Mouse (Mus musculus) retina, postnatal 7 days (tissue): ENCODE measurements around the gene P3h2.

Experiments used
- DNase-seq: peaks from one replicate; pipeline ENCODE4 v3.0.0-alpha.2; 2012; ENCODE audit warnings: low read depth, low spot score

Gene P3h2

GRCm38 (mm10) chr16:25983635-25984034 is 121.9 kb downstream of the P3h2 start:
- DNase-seq, result no peak

DNA sequence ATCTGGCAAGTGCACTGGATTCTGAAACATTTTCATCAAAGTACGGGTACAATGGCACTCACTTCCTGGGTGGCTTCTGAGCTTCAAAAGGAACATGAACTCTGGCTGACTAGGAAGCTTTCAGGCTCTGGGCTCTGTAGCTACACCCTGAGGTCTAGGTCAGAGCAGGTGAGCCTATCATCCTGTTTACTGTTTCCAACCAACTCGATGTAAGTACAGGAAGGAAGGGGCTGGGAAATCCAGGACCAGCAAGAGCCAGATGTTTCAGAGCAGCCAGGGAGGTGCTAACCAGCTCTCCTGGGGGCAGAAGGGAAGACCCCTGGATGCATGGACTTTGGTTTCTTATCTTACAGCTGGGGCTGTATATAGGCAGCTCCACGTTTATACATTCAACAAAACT is 126.5 kb downstream of the P3h2 start:
- DNase-seq, result no peak

- DNase-seq, result no peak
These were observed 128.4 kb downstream of the P3h2 start for GRCm38 (mm10) chr16:25977210-25977609.

GRCm38 (mm10) chr16:25971285-25971684 is 134.3 kb downstream of the P3h2 start:
- no peak for DNase-seq

DNA sequence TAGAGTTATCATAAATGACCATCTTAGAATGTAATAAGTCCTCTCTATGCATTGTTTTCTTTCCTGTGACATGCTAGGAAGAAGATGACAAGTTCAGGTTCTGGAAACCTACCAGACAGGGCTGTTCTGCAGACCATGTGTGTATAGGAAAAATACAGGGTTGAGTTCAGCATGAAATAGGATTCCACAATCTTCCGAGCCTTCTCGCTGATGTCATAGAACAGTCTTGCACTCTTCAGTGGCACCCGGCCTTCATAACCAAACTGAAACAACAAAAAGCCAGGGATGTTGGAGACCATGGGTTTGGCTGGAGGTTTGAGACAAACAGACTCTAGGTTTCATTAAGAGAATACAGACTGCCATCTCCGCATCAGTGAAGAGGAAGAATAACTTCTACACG is 134.9 kb downstream of the P3h2 start:
- DNase-seq, result no peak

GRCm38 (mm10) chr16:25970193-25970592 is 135.4 kb downstream of the P3h2 start:
- DNase-seq, result no peak

GRCm38 (mm10) chr16:25967297-25967696 is 138.3 kb downstream of the P3h2 start:
- peak; percentile 37 for DNase-seq

- DNase-seq, result peak; percentile 30
These were observed 141.7 kb downstream of the P3h2 start for GRCm38 (mm10) chr16:25963856-25964255.

GRCm38 (mm10) chr16:25960345-25960744 is 145.2 kb downstream of the P3h2 start:
- no peak for DNase-seq

GRCm38 (mm10) chr16:25959929-25960328 is 145.7 kb downstream of the P3h2 start:
- no peak for DNase-seq

DNA sequence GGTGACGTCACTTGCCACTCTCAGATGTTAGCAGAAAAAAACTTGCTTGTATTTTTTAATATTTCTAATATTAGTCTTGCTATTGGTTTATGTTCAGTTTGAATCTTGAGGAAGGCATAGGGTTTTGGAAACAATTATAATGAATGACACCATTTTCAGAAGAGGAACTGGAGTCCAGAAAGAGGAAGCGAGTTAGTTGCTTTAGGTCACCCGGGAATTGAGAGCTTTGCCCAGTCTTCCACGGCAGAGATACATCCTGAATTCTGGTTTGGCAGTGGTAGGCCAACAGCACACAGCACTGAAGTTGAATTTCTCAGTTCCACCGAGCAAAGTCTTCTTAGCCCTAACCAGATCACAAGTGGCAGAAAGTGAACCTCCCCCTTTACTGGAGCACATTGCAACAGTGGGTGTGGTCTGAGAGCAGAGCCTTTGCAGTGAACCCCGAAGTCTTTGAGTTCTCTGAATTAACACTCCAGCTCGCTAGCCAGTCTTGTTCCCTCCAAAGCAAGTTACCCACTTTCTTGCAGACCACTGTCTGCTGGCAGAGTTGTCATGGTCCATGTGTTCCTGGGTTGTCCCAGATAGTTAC is 146.8 kb downstream of the P3h2 start:
- DNase-seq, result no peak

GRCm38 (mm10) chr16:25958213-25958612 is 147.4 kb downstream of the P3h2 start:
- DNase-seq, result no peak

GRCm38 (mm10) chr16:25956831-25957230 is 148.8 kb downstream of the P3h2 start:
- no peak for DNase-seq

- DNase-seq, result no peak
These were observed 151.0 kb downstream of the P3h2 start for GRCm38 (mm10) chr16:25954614-25955013.

DNA sequence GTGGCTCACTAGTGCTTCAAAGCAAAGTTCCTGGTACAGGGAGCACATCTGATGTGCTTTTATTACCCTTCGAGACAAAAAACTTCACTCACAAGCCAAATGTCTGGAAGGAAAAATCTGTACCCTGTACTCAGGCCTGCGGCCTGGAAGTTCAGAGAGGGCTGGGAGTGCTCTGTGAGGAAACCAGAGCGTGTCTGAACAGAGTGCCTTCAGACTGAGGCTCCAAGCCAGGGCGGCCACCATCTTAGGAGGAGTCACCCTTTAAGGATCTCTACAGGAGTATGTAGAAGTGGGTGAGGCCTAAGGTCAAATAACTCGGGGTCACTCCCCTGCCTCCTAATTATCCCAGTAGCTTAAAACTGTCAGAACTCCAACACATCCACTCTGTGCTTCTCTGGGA is 152.2 kb downstream of the P3h2 start:
- DNase-seq, result no peak

DNA sequence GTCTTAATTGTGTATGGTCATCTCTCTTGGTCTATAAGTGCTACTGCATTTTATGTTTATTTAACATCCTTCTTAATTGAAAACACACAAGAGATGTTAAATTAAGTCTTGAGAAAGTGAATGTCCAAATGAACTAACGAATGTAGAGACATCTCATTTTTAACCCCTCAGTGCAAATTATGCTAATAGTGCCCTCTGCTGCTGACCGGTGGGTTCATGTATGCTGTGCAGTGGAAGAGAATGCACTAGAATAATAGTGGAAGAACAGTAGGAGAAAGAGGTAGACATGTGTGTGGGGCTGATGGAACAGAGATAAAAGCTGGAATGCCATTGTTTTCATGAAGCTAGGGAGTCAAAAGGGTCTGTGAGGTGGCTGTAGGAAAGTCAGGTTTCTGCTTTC is 153.6 kb downstream of the P3h2 start:
- DNase-seq, result no peak

GRCm38 (mm10) chr16:25948067-25948466 is 157.5 kb downstream of the P3h2 start:
- no peak for DNase-seq

- no peak for DNase-seq
These were observed 160.2 kb downstream of the P3h2 start for GRCm38 (mm10) chr16:25945151-25945955.

DNA sequence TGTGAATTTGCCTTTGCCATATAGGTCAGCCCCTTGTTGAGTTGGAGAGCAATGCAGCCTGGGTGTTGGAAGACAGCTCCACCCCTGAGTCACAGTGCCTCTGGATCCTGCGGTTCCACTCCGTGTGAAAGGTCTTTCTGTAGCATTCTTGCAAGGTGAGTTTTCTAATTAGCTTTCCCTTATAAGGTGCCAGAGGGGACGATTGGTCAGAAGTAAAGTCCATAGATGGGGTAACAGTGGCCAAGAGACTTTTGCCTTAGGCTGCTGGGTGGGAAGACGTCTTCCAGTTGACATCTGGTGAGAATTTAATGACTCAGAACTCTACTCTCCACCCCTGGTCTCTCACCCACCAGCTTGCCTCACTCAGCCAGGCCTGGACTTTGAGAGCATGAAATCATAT is 163.3 kb downstream of the P3h2 start:
- no peak for DNase-seq

DNA sequence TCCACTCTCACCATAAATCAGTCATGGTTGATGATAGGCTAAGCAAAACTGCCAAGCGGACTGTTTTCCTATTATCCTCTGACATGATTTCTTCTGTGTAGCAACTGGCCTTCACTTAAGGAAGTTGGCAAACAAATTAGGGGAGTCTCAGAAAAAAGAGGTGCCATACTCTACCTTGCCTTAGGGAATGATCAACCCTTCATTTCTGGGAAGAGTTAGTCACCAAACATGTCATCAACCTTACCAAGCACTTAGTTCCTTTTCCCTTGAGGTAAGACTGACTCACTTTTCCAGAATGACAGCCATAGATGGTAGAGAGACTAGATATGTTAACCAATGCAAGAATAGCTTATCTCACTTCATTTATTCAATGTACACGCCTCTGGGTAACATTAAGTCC is 171.4 kb downstream of the P3h2 start:
- no peak for DNase-seq

- DNase-seq, result no peak
These were observed 193.4 kb downstream of the P3h2 start for GRCm38 (mm10) chr16:25912185-25912584.
